Mouse (Mus musculus): ENCODE results near the gene Man1a2.

DNA sequence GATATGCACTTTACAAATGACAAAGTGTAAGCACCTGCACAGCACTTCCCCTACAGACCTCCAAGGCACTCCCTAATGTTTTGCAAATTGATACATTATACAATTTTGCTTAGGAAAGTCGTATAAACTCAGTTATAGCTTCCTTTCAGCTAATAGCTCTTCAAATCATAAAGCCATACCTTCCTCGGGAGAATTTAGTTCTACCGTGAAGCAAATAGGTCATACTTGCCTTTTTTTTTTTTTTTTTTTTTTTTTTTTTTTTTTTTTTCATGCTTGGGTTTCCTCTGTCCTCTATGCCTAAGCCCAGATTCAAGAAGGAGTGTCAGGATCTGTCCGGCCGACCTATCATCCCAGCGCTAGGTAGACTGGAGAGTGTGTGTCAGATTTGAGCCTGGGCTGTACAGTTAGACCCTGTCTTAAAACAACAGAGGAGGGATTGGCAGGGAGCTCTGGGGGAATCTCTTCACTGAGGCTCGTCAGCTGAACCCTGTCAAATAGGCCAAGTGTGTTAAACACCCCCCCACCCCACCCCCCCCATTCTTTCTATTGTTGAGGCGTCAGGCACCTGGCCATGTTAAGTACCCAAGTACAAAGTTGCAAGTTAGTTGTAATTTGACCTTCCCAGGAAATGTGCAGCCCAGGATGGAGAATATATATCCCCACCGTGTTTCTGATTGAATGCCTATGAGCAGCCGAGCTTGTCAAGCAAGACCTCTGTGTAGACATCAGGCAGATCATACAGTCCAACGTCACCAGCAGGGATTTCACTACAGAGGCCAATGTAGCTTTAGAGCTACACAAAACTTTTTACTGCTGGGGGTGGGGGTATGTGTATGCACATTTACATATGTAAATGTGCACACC, 28.1 kb upstream of the Man1a2 start:
- no peak for TF ChIP-seq POLR2A (IDR thresholded peaks at IDR 0.05; ENCODE audit: extremely low read depth, insufficient read depth, low read length)
- TF ChIP-seq CTCF (IDR thresholded peaks at IDR 0.05; ENCODE audit: low read depth, low read length), result no peak
